Mouse (Mus musculus) liver, embryonic 14.5 days (tissue): ENCODE measurements around the gene St6galnac3.

Experiments used
- CTCF ChIP-seq: IDR thresholded peaks from 2 replicates; pipeline ENCODE4 v1.5.1; 2016; ENCODE audit warnings: antibody characterized with exemption, low read depth, control low read depth
- EP300 ChIP-seq: IDR thresholded peaks from 2 replicates; pipeline ENCODE4 v1.6.1; 2016; ENCODE audit warnings: antibody characterized with exemption, low read depth

- TF ChIP-seq EP300 (no peak), CTCF (no peak)
These were observed 9.3 kb downstream of the St6galnac3 start for GRCm38 (mm10) chr3:153715646-153716045.
